In the genomic region with DNA sequence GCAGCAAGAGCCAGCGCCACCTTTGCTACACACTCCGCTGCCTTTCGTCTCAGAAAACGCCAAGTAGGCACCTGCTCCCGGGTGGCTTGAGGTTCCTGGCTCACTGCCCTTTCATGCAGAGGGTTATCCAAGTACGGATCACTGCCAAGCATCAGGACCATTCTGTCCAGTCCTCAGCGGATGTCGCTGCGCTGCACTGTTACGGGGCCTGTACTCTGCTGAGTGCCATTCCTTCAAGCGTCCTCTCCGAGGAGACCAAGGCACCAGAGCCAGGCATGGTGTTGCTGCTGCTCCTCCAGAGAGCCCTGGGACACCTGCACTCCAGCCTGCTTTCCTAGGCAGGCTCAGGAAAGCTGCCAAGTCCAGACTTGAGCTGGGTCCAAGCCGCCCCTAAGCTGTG, we compare ENCODE assay signal across 7 mouse cellular contexts. TPM values are rescaled to one million over a fixed set of nuclear protein-coding genes. Genes with fewer than 3 reads are reported as not detected.
DNase-seq lines count a peak whose midpoint lies in the region; ATAC-seq lines count a peak whose summit lies in the region.
"Not testable (repeated sequence)": the region's sequence is repeated elsewhere in the genome, so short reads cannot be mapped to it uniquely, and the experiment has no call there.

No protein-coding gene starts in this region.

- not testable (repeated sequence) for H3K4me2 ChIP-seq in embryonic facial prominence, embryonic 14.5 days (ENCODE audit: low read depth, low read length); forebrain, embryonic 16.5 days (ENCODE audit: low read length); hindbrain, embryonic 14.5 days (replicated peaks); limb, embryonic 13.5 days (replicated peaks); lung, embryonic 15.5 days; neural tube, embryonic 14.5 days (ENCODE audit: low read depth, low read length)

- not testable (repeated sequence) for H3K9ac ChIP-seq in embryonic facial prominence, embryonic 14.5 days (ENCODE audit: low read depth, low read length); forebrain, embryonic 16.5 days (replicated peaks; ENCODE audit: low read depth, low read length); hindbrain, embryonic 14.5 days; limb, embryonic 13.5 days; lung, embryonic 15.5 days; neural tube, embryonic 14.5 days (replicated peaks; ENCODE audit: low read depth, low read length)

- not testable (repeated sequence) for H3K27ac ChIP-seq in embryonic facial prominence, embryonic 14.5 days (replicated peaks; ENCODE audit: low read depth, low read length); forebrain, embryonic 16.5 days (ENCODE audit: low read length); hindbrain, embryonic 14.5 days; limb, embryonic 13.5 days; lung, embryonic 15.5 days; neural tube, embryonic 14.5 days (ENCODE audit: low read depth, low read length)

- DNase-seq in embryonic facial prominence, embryonic 14.5 days (ENCODE audit: low spot score); hindbrain, embryonic 14.5 days (ENCODE audit: low spot score): not testable (repeated sequence)
- DNase-seq in kidney, adult 18-20 months = peak; percentile 39

- peaks cover 80% of the 10 kb centered on the region for H3K36me3 ChIP-seq in embryonic facial prominence, embryonic 14.5 days (ENCODE audit: control insufficient read depth, insufficient read depth, low read length)
- not testable (repeated sequence) for H3K36me3 ChIP-seq in forebrain, embryonic 16.5 days (ENCODE audit: control insufficient read depth, insufficient read depth)
- peaks cover 37% of the 10 kb centered on the region for H3K36me3 ChIP-seq in hindbrain, embryonic 14.5 days (replicated peaks; ENCODE audit: control insufficient read depth, insufficient read depth)
- H3K36me3 ChIP-seq in limb, embryonic 13.5 days = peaks cover 76% of the 10 kb centered on the region
- peaks cover 63% of the 10 kb centered on the region for H3K36me3 ChIP-seq in lung, embryonic 15.5 days
- H3K36me3 ChIP-seq in neural tube, embryonic 14.5 days (ENCODE audit: control insufficient read depth, insufficient read depth, low read length) = peaks cover 17% of the 10 kb centered on the region; the same call in 1 of the 2 replicates

- not testable (repeated sequence) for H3K4me3 ChIP-seq in embryonic facial prominence, embryonic 14.5 days (ENCODE audit: low read depth, low read length); forebrain, embryonic 16.5 days (replicated peaks; ENCODE audit: low read length); hindbrain, embryonic 14.5 days (replicated peaks; ENCODE audit: low read length); limb, embryonic 13.5 days; lung, embryonic 15.5 days; neural tube, embryonic 14.5 days (ENCODE audit: low read depth, low read length)

- not testable (repeated sequence) for H3K4me1 ChIP-seq in embryonic facial prominence, embryonic 14.5 days (ENCODE audit: control insufficient read depth, insufficient read depth, low read length); forebrain, embryonic 16.5 days (replicated peaks; ENCODE audit: control insufficient read depth, insufficient read depth, low read length); hindbrain, embryonic 14.5 days (replicated peaks; ENCODE audit: control insufficient read depth, insufficient read depth, low read length); neural tube, embryonic 14.5 days (ENCODE audit: control insufficient read depth, insufficient read depth, low read length)
- H3K4me1 ChIP-seq in limb, embryonic 13.5 days = peaks cover 27% of the 10 kb centered on the region
- H3K4me1 ChIP-seq in lung, embryonic 15.5 days = peaks cover 21% of the 10 kb centered on the region

- H3K9me3 ChIP-seq in embryonic facial prominence, embryonic 14.5 days (ENCODE audit: control insufficient read depth, low read length); forebrain, embryonic 16.5 days (ENCODE audit: control insufficient read depth, low read length); hindbrain, embryonic 14.5 days (ENCODE audit: control insufficient read depth, low read length); limb, embryonic 13.5 days; lung, embryonic 15.5 days; neural tube, embryonic 14.5 days (ENCODE audit: control insufficient read depth, low read length): not testable (repeated sequence)

- WGBS in embryonic facial prominence, embryonic 14.5 days = 79% methylated on average over 7 of the region's 13 CpGs
- WGBS in forebrain, embryonic 16.5 days = 41% methylated on average over 8 of the region's 13 CpGs
- 71% methylated on average over 8 of the region's 13 CpGs for WGBS in hindbrain, embryonic 14.5 days
- 83% methylated on average over 9 of the region's 13 CpGs for WGBS in limb, embryonic 13.5 days
- 78% methylated on average over 10 of the region's 13 CpGs for WGBS in lung, embryonic 15.5 days
- 73% methylated on average over 8 of the region's 13 CpGs for WGBS in neural tube, embryonic 14.5 days

- H3K27me3 ChIP-seq in embryonic facial prominence, embryonic 14.5 days (replicated peaks; ENCODE audit: control insufficient read depth, insufficient read depth, low read length); forebrain, embryonic 16.5 days (replicated peaks; ENCODE audit: control insufficient read depth, insufficient read depth, low read length); hindbrain, embryonic 14.5 days (ENCODE audit: control insufficient read depth, insufficient read depth, low read length); limb, embryonic 13.5 days; lung, embryonic 15.5 days; neural tube, embryonic 14.5 days (ENCODE audit: control insufficient read depth, insufficient read depth, low read length): not testable (repeated sequence)

- peak; percentile 44 for ATAC-seq in embryonic facial prominence, embryonic 14.5 days (ENCODE audit: low read depth)
- ATAC-seq in forebrain, embryonic 16.5 days = peak; percentile 47
- peak; percentile 53; the same call in 1 of the 2 replicates for ATAC-seq in hindbrain, embryonic 14.5 days (ENCODE audit: low FRiP score)
- 0 out of 2 replicates have a peak, but pooled peaks have one; percentile 4 for ATAC-seq in limb, embryonic 13.5 days (ENCODE audit: low FRiP score, low read depth)
- peak; percentile 34 for ATAC-seq in lung, embryonic 15.5 days (ENCODE audit: borderline replicate concordance, extremely low read depth, low FRiP score, low TSS enrichment)
- ATAC-seq in neural tube, embryonic 14.5 days (ENCODE audit: low read depth) = peak; percentile 65; the same call in 1 of the 2 replicates

RNA-seq across cellular contexts. Expression of a gene that starts 4.2 kb away (rescaled TPM):
- 3.2 and 3.6 TPM in 2 replicates for polyA plus RNA-seq in embryonic facial prominence, embryonic 14.5 days (2014; fragmentation: Nextera tagmentation; extraction: Ambion mirVana)
- polyA plus RNA-seq in forebrain, embryonic 16.5 days (2015; fragmentation: Nextera tagmentation; extraction: Ambion mirVana) = 10.2 and 15.0 TPM in 2 replicates
- 4.0 and 5.4 TPM in 2 replicates for polyA plus RNA-seq in hindbrain, embryonic 14.5 days (2014; fragmentation: Nextera tagmentation; extraction: Ambion mirVana)
- polyA plus RNA-seq in limb, embryonic 13.5 days (2015; fragmentation: Nextera tagmentation; extraction: Ambion mirVana) = 13.2 and 14.9 TPM in 2 replicates
- polyA plus RNA-seq in lung, embryonic 15.5 days (2015; fragmentation: Nextera tagmentation; extraction: Ambion mirVana) = 6.0 and 7.5 TPM in 2 replicates
- polyA plus RNA-seq in neural tube, embryonic 14.5 days (2014; fragmentation: Nextera tagmentation; extraction: Ambion mirVana) = 7.6 and 9.1 TPM in 2 replicates

RNA-seq across cellular contexts. Expression of a gene that starts 9.3 kb away (rescaled TPM):
- polyA plus RNA-seq in embryonic facial prominence, embryonic 14.5 days (2014; fragmentation: Nextera tagmentation; extraction: Ambion mirVana) = 172 and 181 TPM in 2 replicates
- 131 and 139 TPM in 2 replicates for polyA plus RNA-seq in forebrain, embryonic 16.5 days (2015; fragmentation: Nextera tagmentation; extraction: Ambion mirVana)
- polyA plus RNA-seq in hindbrain, embryonic 14.5 days (2014; fragmentation: Nextera tagmentation; extraction: Ambion mirVana) = 174 and 176 TPM in 2 replicates
- polyA plus RNA-seq in limb, embryonic 13.5 days (2015; fragmentation: Nextera tagmentation; extraction: Ambion mirVana) = 153 and 155 TPM in 2 replicates
- 186 and 190 TPM in 2 replicates for polyA plus RNA-seq in lung, embryonic 15.5 days (2015; fragmentation: Nextera tagmentation; extraction: Ambion mirVana)
- 165 and 168 TPM in 2 replicates for polyA plus RNA-seq in neural tube, embryonic 14.5 days (2014; fragmentation: Nextera tagmentation; extraction: Ambion mirVana)

RNA-seq across cellular contexts. Expression of a gene that starts 13.8 kb away (rescaled TPM):
- polyA plus RNA-seq in embryonic facial prominence, embryonic 14.5 days (2014; fragmentation: Nextera tagmentation; extraction: Ambion mirVana) = 44.3 and 56.5 TPM in 2 replicates
- 33.1 and 39.1 TPM in 2 replicates for polyA plus RNA-seq in forebrain, embryonic 16.5 days (2015; fragmentation: Nextera tagmentation; extraction: Ambion mirVana)
- 18.9 and 21.5 TPM in 2 replicates for polyA plus RNA-seq in hindbrain, embryonic 14.5 days (2014; fragmentation: Nextera tagmentation; extraction: Ambion mirVana)
- 79.8 and 87.5 TPM in 2 replicates for polyA plus RNA-seq in limb, embryonic 13.5 days (2015; fragmentation: Nextera tagmentation; extraction: Ambion mirVana)
- polyA plus RNA-seq in lung, embryonic 15.5 days (2015; fragmentation: Nextera tagmentation; extraction: Ambion mirVana) = 55.7 and 56.1 TPM in 2 replicates
- 11.2 and 14.9 TPM in 2 replicates for polyA plus RNA-seq in neural tube, embryonic 14.5 days (2014; fragmentation: Nextera tagmentation; extraction: Ambion mirVana)

RNA-seq across cellular contexts. Expression of a gene that starts 33.4 kb away (rescaled TPM):
- polyA plus RNA-seq in embryonic facial prominence, embryonic 14.5 days (2014; fragmentation: Nextera tagmentation; extraction: Ambion mirVana) = 0.29 and 0.45 TPM in 2 replicates
- 0.11 and 0.29 TPM in 2 replicates for polyA plus RNA-seq in forebrain, embryonic 16.5 days (2015; fragmentation: Nextera tagmentation; extraction: Ambion mirVana)
- polyA plus RNA-seq in hindbrain, embryonic 14.5 days (2014; fragmentation: Nextera tagmentation; extraction: Ambion mirVana) = 0.14 and 0.20 TPM in 2 replicates
- 0.33 and 0.36 TPM in 2 replicates for polyA plus RNA-seq in limb, embryonic 13.5 days (2015; fragmentation: Nextera tagmentation; extraction: Ambion mirVana)
- polyA plus RNA-seq in lung, embryonic 15.5 days (2015; fragmentation: Nextera tagmentation; extraction: Ambion mirVana) = 0.38 and 2.4 TPM in 2 replicates
- 0.15 and 0.24 TPM in 2 replicates for polyA plus RNA-seq in neural tube, embryonic 14.5 days (2014; fragmentation: Nextera tagmentation; extraction: Ambion mirVana)

Comparison
In these comparisons a context has a peak if more than half of its experiments do, and no peak if none do; other contexts are left out.
1. ATAC-seq: peak in every context shown above with its lines; median percentile 65 in neural tube, embryonic 14.5 days; 53 in hindbrain, embryonic 14.5 days; 47 in forebrain, embryonic 16.5 days; 44 in embryonic facial prominence, embryonic 14.5 days; 34 in lung, embryonic 15.5 days; 4 in limb, embryonic 13.5 days.